Mouse (Mus musculus): ENCODE results near the gene Eif2b3.

Eif2b3 gene

DNA sequence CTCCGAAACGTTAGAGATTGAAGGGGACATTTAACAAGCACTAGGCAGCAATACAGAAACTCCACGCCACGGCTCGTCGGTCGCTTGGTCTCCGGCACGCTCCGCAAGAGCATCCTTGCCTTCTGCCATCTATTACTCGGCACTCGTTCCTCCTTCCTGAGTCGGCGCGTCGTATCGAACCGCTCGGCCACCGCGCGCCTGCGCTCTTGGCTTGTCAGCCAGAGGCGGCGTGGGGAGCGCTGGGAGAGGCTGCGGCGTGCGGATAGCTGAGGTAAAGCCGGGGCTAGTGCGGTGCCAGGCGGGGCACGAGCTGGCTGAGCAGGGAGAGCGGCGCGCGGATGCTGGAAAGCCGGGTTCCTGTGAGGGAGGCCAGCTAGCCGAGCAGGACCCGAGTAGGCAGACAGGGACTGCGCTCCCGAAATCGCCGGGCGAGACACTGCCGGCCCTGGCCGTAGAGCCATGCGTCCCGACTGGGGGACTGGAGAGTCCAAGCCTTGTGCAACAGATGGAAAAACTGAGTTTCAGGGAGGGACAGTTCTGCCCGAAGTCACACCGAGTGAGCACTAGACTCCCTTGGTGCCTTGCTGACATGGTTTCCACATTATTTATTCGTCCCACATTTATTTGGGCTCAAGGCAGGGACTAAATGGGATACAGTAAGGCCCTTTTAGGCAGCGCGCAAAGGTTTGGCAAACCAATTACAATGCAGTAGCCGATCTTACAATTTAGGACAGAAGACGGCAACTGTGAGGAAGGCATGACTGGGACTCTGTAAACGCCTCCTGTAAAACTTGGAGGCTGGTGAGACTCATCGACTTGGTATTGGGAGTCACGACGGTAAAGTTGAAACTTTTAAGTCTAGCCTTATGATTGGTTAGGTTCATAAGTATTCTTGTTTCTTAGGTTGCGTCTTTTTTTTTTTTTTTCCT lies at the start of gene Eif2b3:
Gene Eif2b3 (plus strand): TSS at position 197 of the 929 bp plus-strand sequence.
- peak; percentile 90 for DNase-seq (ENCODE audit: low spot score)

DNA sequence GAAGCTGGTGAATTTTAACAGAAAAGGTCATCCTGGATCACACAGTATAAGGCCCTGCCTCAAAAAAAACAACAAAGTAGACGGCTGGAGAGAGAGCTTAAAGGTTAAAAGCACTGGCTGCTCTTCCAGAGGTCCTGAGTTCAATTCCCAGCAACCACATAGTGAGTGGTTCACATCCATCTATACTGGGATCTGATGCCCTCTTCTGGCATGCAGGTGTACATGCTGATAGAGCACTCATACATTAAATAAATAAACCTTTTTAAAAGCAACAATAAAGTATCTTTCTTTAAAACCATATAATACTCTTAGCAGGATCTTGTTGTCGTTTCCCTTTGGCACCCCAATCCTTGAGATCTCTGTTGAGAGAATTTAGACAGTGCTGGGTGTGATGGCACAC lies 42.7 kb upstream of the Eif2b3 start:
- DNase-seq (ENCODE audit: low spot score): no peak

DNA sequence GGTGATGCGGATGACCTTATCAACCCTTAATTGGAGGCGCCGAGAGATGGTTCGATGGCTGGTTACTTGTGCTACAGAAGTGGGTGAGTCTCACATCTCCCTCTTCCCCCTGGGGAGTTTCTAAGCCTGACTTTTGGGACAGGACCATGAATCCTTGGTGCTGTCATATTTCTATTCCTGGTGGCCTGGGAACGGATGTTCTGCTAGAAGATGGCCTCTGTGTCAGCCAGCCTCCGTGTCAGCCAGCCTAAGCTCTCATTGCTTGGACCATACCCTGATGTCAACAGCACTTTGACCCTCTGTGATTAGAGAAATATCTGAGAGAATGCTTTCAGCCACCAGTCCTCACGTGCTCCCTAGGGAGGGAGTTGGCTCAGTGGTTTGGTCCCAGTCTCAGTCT lies 33.5 kb upstream of the Eif2b3 start:
- no peak for DNase-seq (ENCODE audit: low spot score)

- DNase-seq (ENCODE audit: low spot score): peak; percentile 79
Measured at GRCm38 (mm10) chr4:116986400-116987121, 32.6 kb upstream of the Eif2b3 start.

GRCm38 (mm10) chr4:116987122-116987456 lies 32.1 kb upstream of the Eif2b3 start:
- DNase-seq (ENCODE audit: low spot score): no peak

DNA sequence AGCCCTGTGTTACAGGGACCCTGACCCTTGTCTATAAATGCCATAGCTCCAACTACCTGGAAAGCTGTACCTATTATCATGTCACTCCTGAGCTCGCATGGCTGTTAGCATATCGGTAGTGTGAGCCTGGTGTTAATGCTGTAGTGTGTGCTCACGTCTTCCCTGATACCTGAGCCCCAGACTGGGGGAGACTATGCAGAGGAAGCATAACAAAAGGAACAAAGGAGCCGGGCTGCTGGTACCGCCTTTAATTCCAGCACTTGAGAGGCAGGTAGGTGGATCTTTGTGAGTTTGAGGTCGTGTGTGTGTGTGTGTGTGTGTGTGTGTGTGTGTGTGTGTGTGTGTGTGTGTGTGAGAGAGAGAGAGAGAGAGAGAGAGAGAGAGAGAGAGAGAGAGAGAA lies 29.5 kb upstream of the Eif2b3 start:
- no peak for DNase-seq (ENCODE audit: low spot score)

DNA sequence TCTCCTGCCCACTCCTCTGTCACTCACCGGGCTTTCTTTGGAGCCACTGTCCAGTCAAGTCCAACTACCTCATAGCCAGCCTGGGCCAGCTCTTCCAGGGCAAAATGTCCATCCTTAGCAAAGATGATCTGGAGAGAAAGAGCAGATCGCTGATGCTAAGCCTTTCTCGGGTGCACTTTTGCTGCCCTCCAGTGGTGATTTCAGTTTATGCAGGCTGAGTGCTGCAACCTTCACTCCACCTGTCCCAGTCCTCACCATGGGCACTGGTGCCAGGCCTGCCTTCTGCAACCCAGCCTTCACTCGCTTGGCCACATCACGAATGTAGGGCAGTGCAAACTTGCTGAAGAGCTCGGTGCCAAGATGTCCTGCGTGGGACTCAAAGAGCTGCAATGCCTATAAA lies 27.8 kb upstream of the Eif2b3 start:
- DNase-seq (ENCODE audit: low spot score): peak; percentile 81

GRCm38 (mm10) chr4:116993672-116994621 lies 25.3 kb upstream of the Eif2b3 start, which contains the start of gene Urod:
Gene Urod (minus strand): TSS chr4:116994413.
- DNase-seq (ENCODE audit: low spot score): peak; percentile 97

GRCm38 (mm10) chr4:116995131-116995797 lies 23.9 kb upstream of the Eif2b3 start, which contains the start of gene Hectd3:
Gene Hectd3 (plus strand): TSS chr4:116995317.
- DNase-seq (ENCODE audit: low spot score): peak; percentile 66

- peak; percentile 51 for DNase-seq (ENCODE audit: low spot score)
Measured at GRCm38 (mm10) chr4:116995798-116996135, 23.4 kb upstream of the Eif2b3 start.

- no peak for DNase-seq (ENCODE audit: low spot score)
Measured at GRCm38 (mm10) chr4:116999513-117000154, 19.6 kb upstream of the Eif2b3 start.

GRCm38 (mm10) chr4:117001957-117002356 lies 17.2 kb upstream of the Eif2b3 start:
- DNase-seq (ENCODE audit: low spot score): no peak

GRCm38 (mm10) chr4:117002543-117003521 lies 16.4 kb upstream of the Eif2b3 start:
- DNase-seq (ENCODE audit: low spot score): peak; percentile 70

GRCm38 (mm10) chr4:117004649-117005048 lies 14.6 kb upstream of the Eif2b3 start:
- no peak for DNase-seq (ENCODE audit: low spot score)

GRCm38 (mm10) chr4:117005611-117006400 lies 13.4 kb upstream of the Eif2b3 start:
- DNase-seq (ENCODE audit: low spot score): no peak

DNA sequence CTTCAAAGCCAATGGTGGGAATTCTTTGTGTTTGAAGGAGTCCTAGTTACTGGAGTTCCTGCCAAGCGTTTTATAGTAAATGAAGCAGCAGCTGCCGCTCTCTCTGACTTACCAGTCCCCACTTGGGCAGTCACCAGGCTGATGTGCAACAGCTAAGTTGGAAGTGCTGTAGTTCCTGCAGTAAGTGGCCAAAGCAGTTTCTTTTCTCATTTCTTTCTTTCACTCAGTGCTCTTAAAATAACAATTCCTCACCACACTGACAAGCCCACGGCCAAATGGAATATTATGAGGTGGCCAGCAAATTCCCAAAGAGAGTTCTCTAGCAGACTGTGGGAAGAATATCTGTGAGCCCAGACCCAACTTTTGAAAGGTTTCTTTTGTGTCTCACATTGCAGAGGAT lies 12.1 kb upstream of the Eif2b3 start:
- no peak for DNase-seq (ENCODE audit: low spot score)

- no peak for DNase-seq (ENCODE audit: low spot score)
Measured at GRCm38 (mm10) chr4:117010231-117010630, 9.0 kb upstream of the Eif2b3 start.

- DNase-seq (ENCODE audit: low spot score): no peak
Measured at GRCm38 (mm10) chr4:117013596-117013995, 5.6 kb upstream of the Eif2b3 start.

DNA sequence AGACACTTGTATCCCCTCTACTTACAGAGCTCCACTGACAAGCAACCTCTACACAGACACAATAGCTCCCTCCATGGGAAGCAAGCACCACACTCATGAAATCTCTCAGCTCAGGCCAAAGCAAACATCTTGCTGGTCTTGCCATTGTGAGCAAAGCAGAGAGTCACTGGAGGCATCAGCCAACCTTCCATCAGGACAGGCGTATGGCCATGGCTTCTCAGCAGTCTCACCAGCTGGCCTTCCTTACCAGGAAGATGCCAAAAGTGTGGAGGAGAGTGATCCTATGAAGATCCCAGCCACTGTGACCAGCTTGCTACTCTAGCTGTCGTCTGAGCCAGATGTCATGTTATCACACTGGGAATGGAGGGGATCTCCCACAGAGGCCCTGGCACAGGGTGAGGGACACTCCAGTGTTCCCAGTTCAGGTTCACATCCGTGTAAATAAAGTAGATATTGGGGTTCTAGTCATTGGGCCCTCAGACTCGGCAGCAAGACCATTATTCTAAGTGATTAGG lies 4.2 kb upstream of the Eif2b3 start:
- DNase-seq (ENCODE audit: low spot score): no peak
